Mouse (Mus musculus) stomach, embryonic 16.5 days (tissue): ENCODE measurements around the gene Fbxl15. TPM values are rescaled to one million over a fixed set of nuclear protein-coding genes. Genes with fewer than 3 reads are reported as not detected.

Experiments used
- ATAC-seq: fragments of 200-750 bp; cut with Nextera tagmentation; 2 replicates; pipeline ENCODE4 v1.8.0; 2017; ENCODE audit warnings: moderate number of reproducible peaks, moderate TSS enrichment; ENCODE audit not compliant: insufficient read depth, low FRiP score
- H3K27ac ChIP-seq: fragments of 300-500 bp; sonication (generic); 2 replicates; pipeline ENCODE4 v1.5.1; 2014; ENCODE audit warnings: low read length
- H3K27me3 ChIP-seq: fragments of 300-500 bp; sonication (generic); 2 replicates; pipeline ENCODE4 v1.6.1; 2014; ENCODE audit warnings: low read length, control low read depth, mixed read lengths; ENCODE audit not compliant: control insufficient read depth, insufficient read depth
- H3K36me3 ChIP-seq: fragments of 300-500 bp; sonication (generic); 2 replicates; pipeline ENCODE4 v1.6.1; 2014; ENCODE audit warnings: low read length; ENCODE audit not compliant: control insufficient read depth, insufficient read depth
- H3K4me1 ChIP-seq: fragments of 300-500 bp; sonication (generic); 2 replicates; pipeline ENCODE4 v1.6.1; 2014; ENCODE audit warnings: low read length, control low read depth, mixed read lengths; ENCODE audit not compliant: control insufficient read depth, insufficient read depth
- H3K4me2 ChIP-seq: fragments of 300-500 bp; sonication (generic); 2 replicates; pipeline ENCODE4 v1.6.1; 2014; ENCODE audit warnings: low read depth, low read length, mixed read lengths
- H3K4me3 ChIP-seq: fragments of 300-500 bp; sonication (generic); replicated peaks from 2 replicates; pipeline ENCODE4 v1.5.1; 2014; ENCODE audit warnings: mild to moderate bottlenecking, low read length
- H3K9ac ChIP-seq: fragments of 300-500 bp; sonication (generic); 2 replicates; pipeline ENCODE4 v1.6.1; 2014; ENCODE audit warnings: low read length
- H3K9me3 ChIP-seq: fragments of 300-500 bp; sonication (generic); replicated peaks from 2 replicates; pipeline ENCODE4 v1.6.1; 2016; ENCODE audit warnings: low read length, control low read depth; ENCODE audit not compliant: control insufficient read depth
- WGBS: fragments of 180-500 bp; shearing (Covaris S2); extraction: QIAGEN DNeasy Blood & Tissue Kit; methylation state at CpG from one replicate; pipeline ENCODE4 v1.1.7; 2014; 5-methylcytosine and 5-hydroxymethylcytosine counted together
- polyA plus RNA-seq: library from polyadenylated mRNA; unstranded; fragments of >200 nt; fragmentation: Nextera tagmentation; extraction: Ambion mirVana; gene quantifications from 2 replicates; pipeline ENCODE4 v1.2.1, GENCODE M21; 2015

The Fbxl15 gene
- polyA plus RNA-seq, 1 experiment from 2014 or later = 16.0 TPM

DNA sequence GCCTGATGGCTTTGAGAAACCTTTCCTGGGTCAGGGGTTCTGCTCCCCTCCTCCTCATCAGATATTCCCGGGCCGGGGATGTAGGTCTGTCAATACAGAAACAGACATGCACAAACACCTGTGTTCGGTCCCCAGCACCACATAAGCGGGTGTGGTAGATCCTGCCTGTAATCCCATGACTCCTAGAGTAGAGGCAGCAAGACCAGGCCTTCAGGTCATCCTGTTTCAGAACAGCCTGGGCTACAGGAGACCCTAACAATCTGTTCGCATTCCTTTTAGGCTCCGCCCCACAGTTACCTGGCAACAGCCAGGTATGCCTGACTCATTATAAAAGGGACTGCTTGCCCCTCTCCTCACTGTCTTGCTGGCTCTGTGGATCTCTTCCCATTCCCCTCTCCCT lies 21.6 kb downstream of the Fbxl15 start:
- no peaks in the 10 kb centered on the region for H3K9me3 ChIP-seq
- H3K4me3 ChIP-seq = peak overlapping the region; percentile 69
- peak overlapping the region; percentile 81 for H3K4me2 ChIP-seq
- H3K27me3 ChIP-seq = no peaks in the 10 kb centered on the region
- 18% methylated on average over 6 of the region's 6 CpGs for WGBS
- H3K27ac ChIP-seq = peak overlapping the region; percentile 76
- ATAC-seq = no peak
- H3K4me1 ChIP-seq = peaks cover 13% of the 10 kb centered on the region
- H3K9ac ChIP-seq = peak overlapping the region; percentile 89
- no peaks in the 10 kb centered on the region for H3K36me3 ChIP-seq

DNA sequence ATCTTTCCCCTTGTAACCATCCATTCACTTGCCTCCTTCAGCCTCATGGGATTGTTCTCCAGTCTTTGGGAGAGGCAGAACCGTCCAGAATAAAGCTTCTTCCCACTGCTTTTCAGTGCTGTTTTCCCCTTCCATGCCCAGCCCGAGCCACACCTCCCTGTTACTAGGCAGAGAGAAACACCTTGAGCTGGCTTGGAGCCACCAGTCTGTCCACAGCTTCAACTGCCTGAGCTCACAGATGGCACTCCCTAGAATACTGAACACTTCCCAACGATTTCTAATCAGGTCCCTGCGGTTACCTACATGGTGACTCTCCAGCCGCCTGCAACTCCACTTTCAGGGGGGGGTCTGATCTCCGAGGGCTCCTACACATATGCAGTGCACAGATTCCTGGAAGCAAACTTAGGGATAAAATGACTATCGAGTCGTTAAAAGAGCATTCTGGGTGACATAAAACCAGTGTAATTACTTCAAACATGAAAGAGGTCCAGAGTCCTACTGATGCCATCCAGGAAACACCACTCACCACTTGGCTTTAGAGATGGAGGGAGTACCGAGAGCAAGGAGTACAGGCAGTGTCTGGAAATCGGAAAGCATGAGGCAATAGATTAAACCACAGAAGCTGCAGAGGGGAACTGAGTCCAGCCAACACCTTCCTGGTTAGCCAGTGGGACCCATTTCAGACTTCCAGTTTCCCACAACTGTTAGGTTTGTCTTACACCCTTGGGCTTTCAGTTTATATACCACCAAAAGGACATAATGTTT lies 22.4 kb downstream of the Fbxl15 start, which contains the start of gene 2310034G01Rik:
2310034G01Rik (minus strand) TSS at position 135 of the 765 bp plus-strand sequence.
- Histone ChIP-seq H3K4me3 (peak within 1 kb of the TSS; percentile 69), H3K4me1 (peaks cover 13% of the 10 kb centered on the region), H3K27ac (peak within 1 kb of the TSS; percentile 76), H3K9ac (peak within 1 kb of the TSS; percentile 89), H3K4me2 (peak within 1 kb of the TSS; percentile 81), H3K9me3 (no peaks in the 10 kb centered on the region), H3K36me3 (no peaks in the 10 kb centered on the region), H3K27me3 (no peaks in the 10 kb centered on the region)
- peak; percentile 49; the same call in 1 of the 2 replicates for ATAC-seq
- WGBS = 54% methylated on average over 10 of the region's 10 CpGs

DNA sequence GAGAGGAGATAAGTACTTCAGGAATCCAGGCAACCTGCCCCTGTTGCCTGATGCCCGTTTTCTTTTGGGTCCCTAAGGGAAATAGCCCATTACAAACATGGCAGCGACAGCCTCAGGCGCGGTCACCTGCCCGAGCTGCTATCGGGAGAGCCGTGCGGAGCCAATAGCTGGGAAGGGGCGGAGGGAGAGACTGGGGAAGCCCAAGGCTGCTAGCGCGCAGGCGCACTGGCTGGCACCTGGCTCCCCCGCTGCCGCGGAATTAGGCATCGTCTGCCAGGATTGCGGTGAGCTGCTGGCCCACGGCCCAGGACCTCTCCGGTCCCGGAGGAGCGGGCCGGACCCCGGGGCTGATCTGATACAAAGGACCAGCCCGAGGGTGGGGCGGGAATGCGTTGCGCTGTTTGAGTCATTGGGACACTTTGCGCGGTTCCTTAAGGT lies 28.7 kb downstream of the Fbxl15 start:
- H3K9ac ChIP-seq = peak overlapping the region; percentile 72
- peak overlapping the region; percentile 70 for H3K4me2 ChIP-seq
- peak; percentile 88 for ATAC-seq
- no peaks in the 10 kb centered on the region for H3K4me1 ChIP-seq
- no peaks in the 10 kb centered on the region for H3K36me3 ChIP-seq
- under 1% methylated on average over 29 of the region's 29 CpGs for WGBS
- no peaks in the 10 kb centered on the region for H3K9me3 ChIP-seq
- H3K4me3 ChIP-seq = peak overlapping the region; percentile 53
- peak overlapping the region; percentile 84 for H3K27ac ChIP-seq
- no peaks in the 10 kb centered on the region for H3K27me3 ChIP-seq

DNA sequence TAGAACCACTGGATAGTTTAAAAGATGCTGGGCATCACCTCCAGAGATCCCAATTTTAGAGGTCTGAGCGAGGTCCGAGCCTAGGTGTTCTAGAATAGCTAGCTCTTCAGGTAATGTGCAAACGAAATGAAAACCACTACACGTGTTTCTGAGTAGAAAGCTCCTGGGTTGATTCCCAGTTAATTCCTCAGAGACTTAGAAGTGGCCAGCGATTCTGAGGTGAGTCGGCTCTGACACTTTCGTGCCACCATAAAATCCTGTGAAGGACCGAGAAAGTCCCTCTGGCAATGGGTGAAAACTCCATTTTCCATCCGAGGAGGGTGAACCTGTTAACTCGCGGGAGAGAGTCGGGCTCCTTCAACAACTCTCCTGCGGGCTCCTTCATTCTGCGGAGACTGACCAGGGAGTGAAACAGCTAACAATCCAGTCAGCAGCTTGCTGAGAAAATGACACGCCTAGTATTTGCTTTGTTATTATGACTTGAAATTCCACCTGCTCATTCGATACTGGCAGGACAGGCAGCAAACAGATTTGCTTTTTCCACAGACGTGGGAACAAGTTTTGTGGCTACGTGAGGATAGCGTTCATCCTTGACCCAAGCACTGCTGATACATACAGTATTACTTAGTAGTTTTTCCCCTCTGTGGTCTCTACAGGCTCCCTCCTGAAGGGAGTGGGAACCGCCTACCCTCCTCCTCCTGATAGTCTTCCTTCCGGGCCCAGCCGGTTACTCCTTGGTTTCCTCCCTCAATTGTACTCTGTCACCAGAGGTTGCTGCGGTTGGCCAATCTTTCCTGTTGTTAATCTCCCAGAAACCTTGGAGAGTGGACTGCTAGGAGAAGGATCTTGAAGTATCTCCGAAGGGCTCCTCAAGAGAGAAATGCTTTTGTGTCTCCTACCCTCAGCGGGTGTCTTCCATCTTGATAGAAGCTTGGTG lies 29.6 kb downstream of the Fbxl15 start:
- no peaks in the 10 kb centered on the region for H3K9me3 ChIP-seq
- peak overlapping the region; percentile 84 for H3K27ac ChIP-seq
- 17% methylated on average over 25 of the region's 25 CpGs for WGBS
- H3K36me3 ChIP-seq = no peaks in the 10 kb centered on the region
- peak overlapping the region; percentile 70 for H3K4me2 ChIP-seq
- H3K27me3 ChIP-seq = no peaks in the 10 kb centered on the region
- no peaks in the 10 kb centered on the region for H3K4me1 ChIP-seq
- peak overlapping the region; percentile 72 for H3K9ac ChIP-seq
- H3K4me3 ChIP-seq = peak overlapping the region; percentile 53
- ATAC-seq = peak; percentile 61; the same call in 1 of the 2 replicates

GRCm38 (mm10) chr19:46358381-46358780 lies 30.4 kb downstream of the Fbxl15 start:
- Histone ChIP-seq H3K36me3 (no peaks in the 10 kb centered on the region), H3K27me3 (no peaks in the 10 kb centered on the region), H3K4me1 (no peaks in the 10 kb centered on the region), H3K9me3 (no peaks in the 10 kb centered on the region), H3K4me3 (peak overlapping the region; percentile 53; the same call in 1 of the 2 replicates), H3K4me2 (peak overlapping the region; percentile 70), H3K9ac (peak overlapping the region; percentile 9; the same call in 1 of the 2 replicates), H3K27ac (peak overlapping the region; percentile 84)
- 61% methylated on average over 4 of the region's 4 CpGs for WGBS
- ATAC-seq = no peak

- no peaks in the 10 kb centered on the region for H3K9me3 ChIP-seq
- H3K27ac ChIP-seq = no peak overlapping the region
- 85% methylated on average over 8 of the region's 8 CpGs for WGBS
- H3K27me3 ChIP-seq = no peaks in the 10 kb centered on the region
- no peak overlapping the region for H3K4me2 ChIP-seq
- no peak overlapping the region for H3K4me3 ChIP-seq
- ATAC-seq = no peak
- no peak overlapping the region for H3K9ac ChIP-seq
- H3K36me3 ChIP-seq = no peaks in the 10 kb centered on the region
- no peaks in the 10 kb centered on the region for H3K4me1 ChIP-seq
Observed at GRCm38 (mm10) chr19:46362104-46362503, 34.1 kb downstream of the Fbxl15 start.

DNA sequence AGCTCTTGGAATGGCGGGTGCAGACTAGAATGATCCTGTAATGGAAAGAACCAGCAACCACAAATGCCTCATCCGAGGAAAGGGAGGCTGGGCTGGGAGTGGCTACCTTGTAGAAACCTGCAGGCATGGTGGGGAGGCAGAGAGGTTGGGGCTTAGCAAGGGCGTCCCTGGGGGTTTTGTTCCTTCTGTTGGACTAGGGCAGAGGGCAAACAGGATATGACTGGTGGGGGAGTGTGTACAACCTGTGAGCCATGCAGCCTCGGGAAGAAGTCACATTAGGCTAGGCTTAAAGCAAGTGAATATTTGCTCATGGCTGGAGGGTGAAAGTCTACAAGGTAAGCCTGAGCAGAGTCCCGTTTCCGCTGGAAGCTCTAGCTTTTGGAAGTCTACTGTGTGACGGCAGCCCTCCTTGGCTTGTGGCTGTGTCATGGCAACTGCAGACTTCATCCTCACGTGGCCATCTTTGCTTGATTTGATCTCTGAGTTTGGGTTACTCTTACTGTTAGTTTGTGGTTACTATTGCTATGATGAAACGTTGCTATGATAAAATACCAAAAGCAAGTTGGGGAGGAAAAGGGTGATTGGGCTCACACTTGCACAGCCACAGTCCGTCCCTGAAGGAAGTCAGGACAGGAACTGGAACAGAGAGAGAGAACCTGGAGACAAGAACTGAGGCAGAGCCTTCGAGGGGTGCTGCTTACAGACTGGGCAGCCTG lies 35.5 kb downstream of the Fbxl15 start:
- ATAC-seq = no peak
- Histone ChIP-seq H3K4me2 (no peak overlapping the region), H3K36me3 (no peaks in the 10 kb centered on the region), H3K9ac (no peak overlapping the region), H3K9me3 (no peaks in the 10 kb centered on the region), H3K27me3 (no peaks in the 10 kb centered on the region), H3K4me3 (no peak overlapping the region), H3K4me1 (no peaks in the 10 kb centered on the region), H3K27ac (no peak overlapping the region)
- 70% methylated on average over 11 of the region's 11 CpGs for WGBS

- Histone ChIP-seq H3K4me3 (no peak overlapping the region), H3K36me3 (no peaks in the 10 kb centered on the region), H3K9ac (no peak overlapping the region), H3K27me3 (no peaks in the 10 kb centered on the region), H3K9me3 (no peaks in the 10 kb centered on the region), H3K27ac (no peak overlapping the region), H3K4me1 (no peaks in the 10 kb centered on the region), H3K4me2 (no peak overlapping the region)
- ATAC-seq = no peak
- WGBS = 84% methylated on average over 23 of the region's 23 CpGs
Observed at GRCm38 (mm10) chr19:46367798-46368590, 40.0 kb downstream of the Fbxl15 start.
